Mouse (Mus musculus) hindbrain, embryonic 15.5 days (tissue): ENCODE measurements around the gene Ifi27. TPM values are rescaled to one million over a fixed set of nuclear protein-coding genes. Genes with fewer than 3 reads are reported as not detected.

Source experiments
- ATAC-seq: fragments of 200-750 bp; cut with Nextera tagmentation; 2 replicates; pipeline ENCODE4 v1.8.0; 2017; ENCODE audit warnings: low read depth, moderate number of reproducible peaks, moderate TSS enrichment; ENCODE audit not compliant: low FRiP score
- H3K27ac ChIP-seq: fragments of 300-500 bp; sonication (generic); replicated peaks from 2 replicates; pipeline ENCODE4 v1.5.1; 2015; ENCODE audit warnings: mild to moderate bottlenecking, inconsistent platforms
- H3K27me3 ChIP-seq: fragments of 300-500 bp; sonication (generic); 2 replicates; pipeline ENCODE4 v1.6.1; 2015; ENCODE audit warnings: control low read depth, inconsistent platforms
- H3K36me3 ChIP-seq: fragments of 300-500 bp; sonication (generic); 2 replicates; pipeline ENCODE4 v1.6.1; 2015; ENCODE audit warnings: control low read depth, inconsistent platforms
- H3K4me1 ChIP-seq: fragments of 300-500 bp; sonication (generic); replicated peaks from 2 replicates; pipeline ENCODE4 v1.6.1; 2015; ENCODE audit warnings: control low read depth, inconsistent platforms
- H3K4me2 ChIP-seq: fragments of 300-500 bp; sonication (generic); 2 replicates; pipeline ENCODE4 v1.6.1; 2015; ENCODE audit warnings: moderate library complexity, mild to moderate bottlenecking, inconsistent platforms
- H3K4me3 ChIP-seq: fragments of 300-500 bp; sonication (generic); 2 replicates; pipeline ENCODE4 v1.5.1; 2015; ENCODE audit warnings: mild to moderate bottlenecking, inconsistent platforms
- H3K9ac ChIP-seq: fragments of 300-500 bp; sonication (generic); 2 replicates; pipeline ENCODE4 v1.6.1; 2015; ENCODE audit warnings: inconsistent platforms
- H3K9me3 ChIP-seq: fragments of 300-500 bp; sonication (generic); 2 replicates; pipeline ENCODE4 v1.6.1; 2016; ENCODE audit warnings: control low read depth, inconsistent platforms
- WGBS: fragments of 180-500 bp; shearing (Covaris S2); methylation state at CpG from one replicate; pipeline ENCODE4 v1.1.7; 2015; 5-methylcytosine and 5-hydroxymethylcytosine counted together
- polyA plus RNA-seq: library from polyadenylated mRNA; unstranded; fragments of >200 nt; fragmentation: Nextera tagmentation; extraction: Ambion mirVana; gene quantifications from 2 replicates; pipeline ENCODE4 v1.2.1, GENCODE M21; 2015

The Ifi27 gene
- polyA plus RNA-seq = 14.4 and 18.4 TPM in 2 replicates

GRCm38 (mm10) chr12:103433986-103434731 lies at the start of gene Ifi27:
Ifi27 (plus strand) TSS chr12:103434211.
- no peak for ATAC-seq
- Histone ChIP-seq H3K27me3 (no peaks in the 10 kb centered on the region), H3K36me3 (no peaks in the 10 kb centered on the region), H3K4me3 (no peak within 1 kb of the TSS), H3K9ac (no peak within 1 kb of the TSS), H3K27ac (no peak within 1 kb of the TSS), H3K9me3 (no peaks in the 10 kb centered on the region), H3K4me1 (no peaks in the 10 kb centered on the region), H3K4me2 (no peak within 1 kb of the TSS)
- WGBS = 76% methylated on average over 8 of the region's 8 CpGs

DNA sequence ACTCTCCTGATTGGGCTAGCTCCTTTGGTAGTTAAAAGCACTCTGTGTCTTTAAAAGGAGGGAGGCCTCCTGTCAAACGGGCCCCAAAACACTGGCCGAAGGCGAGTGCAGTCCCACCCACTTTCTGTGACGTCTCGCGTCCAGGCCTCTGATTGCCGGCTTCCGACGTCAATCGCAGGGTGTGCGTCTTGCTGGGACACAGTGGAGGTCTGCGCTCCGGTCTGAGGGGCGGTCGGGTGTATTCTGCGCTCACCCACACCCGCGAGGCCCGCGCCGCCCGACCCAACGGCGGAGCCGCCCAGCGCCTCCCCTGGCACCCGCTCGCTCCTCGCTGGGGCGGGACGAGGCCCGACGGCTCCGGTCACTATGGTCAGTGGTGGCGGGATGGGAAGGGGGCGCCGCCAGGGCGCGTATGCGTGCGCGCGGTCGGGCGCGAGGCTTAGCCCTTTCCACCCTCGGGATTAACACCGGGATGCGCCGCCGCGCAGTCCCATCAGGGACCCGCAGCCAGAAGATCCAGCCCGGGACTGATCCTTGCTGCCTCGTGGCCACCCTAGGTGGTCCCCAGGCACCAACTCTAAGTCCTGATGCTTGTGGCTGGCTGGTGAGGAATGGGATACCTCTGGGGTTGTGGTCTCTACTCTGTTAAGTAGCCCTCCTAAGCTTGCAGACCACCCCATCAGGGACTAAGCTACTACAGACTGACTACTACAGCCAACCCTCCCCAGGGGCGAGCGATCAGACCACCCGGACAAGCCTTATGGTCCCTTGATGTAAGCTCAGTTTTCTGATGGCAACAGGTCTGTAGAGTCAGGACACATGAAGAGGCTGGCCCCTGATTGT lies 45.3 kb upstream of the Ifi27 start, which contains the start of gene Otub2:
Gene Otub2 (plus strand): TSS at position 178 of the 843 bp plus-strand sequence.
- H3K4me3 ChIP-seq = peak within 1 kb of the TSS; percentile 73
- H3K27me3 ChIP-seq = no peaks in the 10 kb centered on the region
- peak; percentile 99 for ATAC-seq
- H3K27ac ChIP-seq = peak within 1 kb of the TSS; percentile 77
- H3K36me3 ChIP-seq = no peaks in the 10 kb centered on the region
- under 1% methylated on average over 56 of the region's 58 CpGs for WGBS
- H3K9me3 ChIP-seq = no peaks in the 10 kb centered on the region
- H3K4me2 ChIP-seq = peak within 1 kb of the TSS; percentile 84
- H3K4me1 ChIP-seq = peaks cover 19% of the 10 kb centered on the region
- peak within 1 kb of the TSS; percentile 82 for H3K9ac ChIP-seq

DNA sequence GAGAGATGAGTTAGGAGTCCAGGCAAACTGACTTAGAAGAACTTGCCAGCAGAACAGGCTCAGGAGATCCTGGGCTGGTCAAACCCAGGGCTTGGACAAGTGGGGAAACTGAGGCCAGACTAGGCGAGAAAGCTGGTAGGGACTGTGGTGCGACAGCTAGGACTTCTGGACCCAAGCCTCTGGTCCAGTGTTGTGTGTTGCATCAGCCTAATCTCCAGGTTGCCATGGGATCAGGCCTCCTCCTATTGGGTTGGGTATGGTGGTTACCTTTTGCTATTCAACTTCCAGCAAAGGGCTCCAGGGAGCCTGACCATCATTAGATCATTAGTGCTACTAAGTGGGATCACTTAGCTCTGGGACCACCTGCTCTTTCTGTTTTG lies 44.7 kb upstream of the Ifi27 start:
- H3K27ac ChIP-seq = no peak overlapping the region
- no peaks in the 10 kb centered on the region for H3K9me3 ChIP-seq
- 63% methylated on average over 2 of the region's 2 CpGs for WGBS
- no peaks in the 10 kb centered on the region for H3K36me3 ChIP-seq
- ATAC-seq = no peak
- H3K4me2 ChIP-seq = peak overlapping the region; percentile 84
- peak overlapping the region; percentile 82 for H3K9ac ChIP-seq
- peaks cover 19% of the 10 kb centered on the region for H3K4me1 ChIP-seq
- no peaks in the 10 kb centered on the region for H3K27me3 ChIP-seq
- peak overlapping the region; percentile 73 for H3K4me3 ChIP-seq

DNA sequence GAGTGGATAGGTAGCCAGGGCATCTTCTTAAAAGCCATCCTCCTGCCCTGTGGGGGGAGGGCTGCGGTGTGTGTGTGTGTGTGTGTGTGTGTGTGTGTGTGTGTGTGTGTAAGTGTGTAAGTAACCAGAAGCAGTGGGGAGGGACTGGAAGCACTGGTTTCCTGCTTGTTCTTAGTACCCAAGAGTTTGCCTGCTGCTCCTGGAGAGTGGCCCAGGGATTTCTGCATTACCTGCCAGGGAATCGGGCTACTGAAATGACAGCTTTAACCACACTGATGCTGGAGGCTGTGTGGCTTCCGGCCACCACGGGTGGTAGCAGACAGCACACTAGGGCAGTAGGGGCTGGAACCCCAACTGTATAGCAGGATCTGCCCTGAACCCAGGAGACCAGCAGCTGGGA lies 44.0 kb upstream of the Ifi27 start:
- 83% methylated on average over 4 of the region's 4 CpGs for WGBS
- no peaks in the 10 kb centered on the region for H3K36me3 ChIP-seq
- no peak overlapping the region for H3K4me3 ChIP-seq
- H3K4me1 ChIP-seq = peaks cover 19% of the 10 kb centered on the region
- no peak overlapping the region for H3K9ac ChIP-seq
- H3K27ac ChIP-seq = no peak overlapping the region
- no peaks in the 10 kb centered on the region for H3K9me3 ChIP-seq
- no peaks in the 10 kb centered on the region for H3K27me3 ChIP-seq
- H3K4me2 ChIP-seq = peak overlapping the region; percentile 84
- no peak for ATAC-seq

- no peak overlapping the region for H3K4me3 ChIP-seq
- H3K4me2 ChIP-seq = no peak overlapping the region
- H3K27ac ChIP-seq = no peak overlapping the region
- no peak overlapping the region for H3K9ac ChIP-seq
- no peak for ATAC-seq
- WGBS = 93% methylated on average over 7 of the region's 7 CpGs
- H3K36me3 ChIP-seq = no peaks in the 10 kb centered on the region
- no peaks in the 10 kb centered on the region for H3K27me3 ChIP-seq
- H3K4me1 ChIP-seq = peaks cover 19% of the 10 kb centered on the region
- H3K9me3 ChIP-seq = no peaks in the 10 kb centered on the region
Observed at GRCm38 (mm10) chr12:103391098-103391497, 42.9 kb upstream of the Ifi27 start.

- Histone ChIP-seq H3K4me3 (no peak overlapping the region), H3K4me2 (no peak overlapping the region), H3K27ac (no peak overlapping the region), H3K4me1 (peaks cover 14% of the 10 kb centered on the region), H3K9me3 (no peaks in the 10 kb centered on the region), H3K27me3 (no peaks in the 10 kb centered on the region), H3K36me3 (no peaks in the 10 kb centered on the region), H3K9ac (no peak overlapping the region)
- ATAC-seq = no peak
- WGBS = 54% methylated on average over 6 of the region's 6 CpGs
Observed at GRCm38 (mm10) chr12:103393528-103393927, 40.5 kb upstream of the Ifi27 start.

- Histone ChIP-seq H3K4me1 (no peaks in the 10 kb centered on the region), H3K4me2 (no peak overlapping the region), H3K9ac (no peak overlapping the region), H3K27ac (no peak overlapping the region), H3K9me3 (no peaks in the 10 kb centered on the region), H3K4me3 (no peak overlapping the region), H3K27me3 (no peaks in the 10 kb centered on the region), H3K36me3 (0 out of 2 replicates have a peak, but pooled peaks cover 1% of the 10 kb centered on the region)
- 82% methylated on average over 12 of the region's 12 CpGs for WGBS
- ATAC-seq = no peak
Observed at GRCm38 (mm10) chr12:103395486-103396275, 38.3 kb upstream of the Ifi27 start.

- H3K27ac ChIP-seq = no peak overlapping the region
- H3K4me3 ChIP-seq = no peak overlapping the region
Observed at GRCm38 (mm10) chr12:103396751-103397150, 37.3 kb upstream of the Ifi27 start.

GRCm38 (mm10) chr12:103404131-103404530 lies 29.9 kb upstream of the Ifi27 start:
- WGBS = 90% methylated on average over 18 of the region's 18 CpGs
- Histone ChIP-seq H3K27me3 (no peaks in the 10 kb centered on the region), H3K4me2 (no peak overlapping the region), H3K9ac (no peak overlapping the region), H3K36me3 (peaks cover 42% of the 10 kb centered on the region), H3K27ac (no peak overlapping the region), H3K4me3 (no peak overlapping the region), H3K9me3 (no peaks in the 10 kb centered on the region), H3K4me1 (no peaks in the 10 kb centered on the region)
- ATAC-seq = 0 out of 2 replicates have a peak, but pooled peaks have one; percentile 10

More at GRCm38 (mm10) chr12:103396751-103397150, 37.3 kb upstream of the Ifi27 start:
- no peak for ATAC-seq
- Histone ChIP-seq H3K9me3 (no peaks in the 10 kb centered on the region), H3K4me2 (no peak overlapping the region), H3K27me3 (no peaks in the 10 kb centered on the region), H3K36me3 (0 out of 2 replicates have a peak, but pooled peaks cover 3% of the 10 kb centered on the region), H3K9ac (no peak overlapping the region), H3K4me1 (no peaks in the 10 kb centered on the region)
- 81% methylated on average over 7 of the region's 7 CpGs for WGBS

GRCm38 (mm10) chr12:103407720-103408119 lies 26.3 kb upstream of the Ifi27 start, which contains the start of gene 9330161L09Rik:
9330161L09Rik (minus strand) TSS chr12:103407820.
- WGBS = over 99% methylated on average over 4 of the region's 4 CpGs
- no peaks in the 10 kb centered on the region for H3K9me3 ChIP-seq
- H3K4me2 ChIP-seq = no peak within 1 kb of the TSS
- H3K4me3 ChIP-seq = no peak within 1 kb of the TSS
- no peaks in the 10 kb centered on the region for H3K4me1 ChIP-seq
- no peak within 1 kb of the TSS for H3K9ac ChIP-seq
- no peak within 1 kb of the TSS for H3K27ac ChIP-seq
- H3K36me3 ChIP-seq = peaks cover 73% of the 10 kb centered on the region
- ATAC-seq = no peak
- H3K27me3 ChIP-seq = no peaks in the 10 kb centered on the region

DNA sequence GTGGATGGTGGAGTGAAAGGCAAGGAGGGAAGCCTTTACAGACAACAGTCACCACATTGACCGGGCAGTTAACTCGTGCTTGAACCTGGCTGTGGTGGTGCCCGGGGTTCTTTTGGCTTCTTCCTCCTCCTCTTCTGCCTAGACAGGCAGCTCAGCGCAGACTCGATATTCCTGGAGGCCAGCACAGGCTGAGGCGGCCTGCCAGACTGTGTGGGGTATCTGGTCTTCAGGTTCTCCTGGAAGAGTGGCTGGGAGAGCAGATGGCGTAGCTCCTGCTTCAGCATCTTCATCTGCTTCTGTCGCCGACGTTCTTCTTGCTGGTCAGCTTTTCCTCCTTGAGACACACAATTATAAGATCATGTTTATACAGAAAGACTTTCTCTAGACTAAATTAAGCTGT lies 25.9 kb upstream of the Ifi27 start:
- no peak overlapping the region for H3K27ac ChIP-seq
- H3K4me3 ChIP-seq = no peak overlapping the region
- no peaks in the 10 kb centered on the region for H3K4me1 ChIP-seq
- no peak overlapping the region for H3K9ac ChIP-seq
- H3K36me3 ChIP-seq = peaks cover 78% of the 10 kb centered on the region
- no peak for ATAC-seq
- WGBS = 95% methylated on average over 10 of the region's 10 CpGs
- H3K9me3 ChIP-seq = no peaks in the 10 kb centered on the region
- no peaks in the 10 kb centered on the region for H3K27me3 ChIP-seq
- H3K4me2 ChIP-seq = no peak overlapping the region
